Mouse (Mus musculus) C2C12 (cell line): ENCODE results near the gene Gap43.

Source experiments
- CTCF ChIP-seq: IDR thresholded peaks from one replicate; pipeline ENCODE4 v1.5.1; 2011; ENCODE audit not compliant: control insufficient read depth, insufficient read depth, insufficient read length
- MYOD1 ChIP-seq: IDR thresholded peaks from one replicate; pipeline ENCODE4 v1.6.1; 2011; ENCODE audit warnings: low read depth; ENCODE audit not compliant: control insufficient read depth, insufficient read length
- USF1 ChIP-seq: IDR thresholded peaks from one replicate; pipeline ENCODE4 v1.6.1; 2011; ENCODE audit warnings: low read depth, mild to moderate bottlenecking, control low read depth, moderate library complexity

- TF ChIP-seq MYOD1 (no peak), CTCF (no peak), USF1 (no peak)
Measured at GRCm38 (mm10) chr16:42291572-42291971, 48.9 kb downstream of the Gap43 start.
